Mouse (Mus musculus) limb, embryonic 14.5 days (tissue): Measurements from ENCODE around the gene Col23a1. TPM values are rescaled to one million over a fixed set of nuclear protein-coding genes. Genes with fewer than 3 reads are reported as not detected.

Source experiments
- ATAC-seq: fragments of 200-750 bp; cut with Nextera tagmentation; 2 replicates; pipeline ENCODE4 v1.8.0; 2017; ENCODE audit warnings: low read depth, moderate number of reproducible peaks, moderate TSS enrichment; ENCODE audit not compliant: low FRiP score
- DNase-seq: peaks from one replicate; pipeline ENCODE4 v3.0.0-alpha.2; 2015; ENCODE audit warnings: low spot score
- H3K27ac ChIP-seq: fragments of 300-500 bp; sonication (generic); replicated peaks from 2 replicates; pipeline ENCODE4 v1.5.1; 2014; ENCODE audit warnings: low read depth, mild to moderate bottlenecking, low read length, moderate library complexity, mixed read lengths
- H3K27me3 ChIP-seq: fragments of 300-500 bp; sonication (generic); 2 replicates; pipeline ENCODE4 v1.6.1; 2014; ENCODE audit warnings: low read length, mixed read lengths; ENCODE audit not compliant: control insufficient read depth, insufficient read depth
- H3K36me3 ChIP-seq: fragments of 300-500 bp; sonication (generic); 2 replicates; pipeline ENCODE4 v1.6.1; 2014; ENCODE audit warnings: mild to moderate bottlenecking, low read length, moderate library complexity, mixed read lengths; ENCODE audit not compliant: control insufficient read depth, insufficient read depth
- H3K4me1 ChIP-seq: fragments of 300-500 bp; sonication (generic); 2 replicates; pipeline ENCODE4 v1.6.1; 2014; ENCODE audit warnings: antibody characterized with exemption, low read length, mixed read lengths; ENCODE audit not compliant: control insufficient read depth, insufficient read depth
- H3K4me2 ChIP-seq: fragments of 300-500 bp; sonication (generic); replicated peaks from 2 replicates; pipeline ENCODE4 v1.6.1; 2014; ENCODE audit warnings: low read depth, mild to moderate bottlenecking, low read length, moderate library complexity; ENCODE audit not compliant: severe bottlenecking
- H3K4me3 ChIP-seq: fragments of 300-500 bp; sonication (generic); replicated peaks from 2 replicates; pipeline ENCODE4 v1.5.1; 2014; ENCODE audit warnings: low read length
- H3K9ac ChIP-seq: fragments of 300-500 bp; sonication (generic); 2 replicates; pipeline ENCODE4 v1.6.1; 2014; ENCODE audit warnings: mild to moderate bottlenecking, low read depth, low read length, moderate library complexity; ENCODE audit not compliant: severe bottlenecking
- H3K9me3 ChIP-seq: fragments of 300-500 bp; sonication (generic); 2 replicates; pipeline ENCODE4 v1.6.1; 2016; ENCODE audit warnings: low read length; ENCODE audit not compliant: control insufficient read depth
- POLR2A ChIP-seq: fragments of 200-500 bp; IDR thresholded peaks from 2 replicates; pipeline ENCODE4 v1.8.0; 2012; ENCODE audit warnings: inconsistent platforms, mild to moderate bottlenecking, moderate library complexity, borderline replicate concordance; ENCODE audit not compliant: insufficient read depth, insufficient read length; ENCODE audit errors: extremely low read depth
- WGBS: fragments of 180-500 bp; shearing (Covaris S2); extraction: QIAGEN DNeasy Blood & Tissue Kit; methylation state at CpG from one replicate; pipeline ENCODE4 v1.1.7; 2014; 5-methylcytosine and 5-hydroxymethylcytosine counted together
- polyA plus RNA-seq, 2 experiments: library from polyadenylated mRNA; depleted of rRNA in 1 of 2; stranded (reverse) in 1 of 2; unstranded in 1 of 2; fragments of >200 nt; fragmentation: Nextera tagmentation in 1 of 2; extraction: Ambion mirVana in 1 of 2; gene quantifications; 2 replicates each; pipeline versions ENCODE4 v1.2.1 to v1.2.3; 2012 to 2014

The Col23a1 gene
- polyA plus RNA-seq, 2 experiments, result 28.0 to 29.4 TPM

DNA sequence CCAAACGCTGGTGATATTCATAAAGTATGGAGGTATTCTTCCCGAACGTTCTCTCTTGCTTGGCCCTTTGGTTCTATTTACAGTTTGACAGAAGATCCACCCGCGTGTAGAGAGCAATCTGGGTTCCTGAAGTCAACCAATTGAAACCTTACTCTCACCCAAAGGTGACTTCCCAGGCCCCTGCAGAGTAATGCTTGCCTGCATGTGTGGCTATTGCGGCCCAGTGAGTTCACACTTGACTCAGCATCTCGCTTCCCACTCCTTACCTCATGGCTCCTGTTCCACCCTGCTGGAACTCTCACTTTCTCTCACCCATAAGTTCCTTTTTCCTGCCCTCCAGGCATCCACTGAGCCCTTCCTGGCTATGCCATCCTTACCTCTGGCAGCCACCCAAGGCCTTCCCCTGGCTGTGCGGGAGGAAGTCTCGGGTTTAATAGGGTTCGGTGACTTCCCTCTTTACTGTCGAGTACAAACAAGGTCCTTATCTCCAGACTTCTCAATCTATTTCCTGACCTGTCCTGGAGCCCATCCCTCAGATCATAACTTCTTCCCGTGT lies 38.7 kb downstream of the Col23a1 start:
- ATAC-seq (no peak), DNase-seq (no peak)
- Histone ChIP-seq H3K4me3 (no peak overlapping the region), H3K36me3 (no peaks in the 10 kb centered on the region), H3K4me2 (no peak overlapping the region), H3K9me3 (no peaks in the 10 kb centered on the region), H3K4me1 (peaks cover 4% of the 10 kb centered on the region; the same call in 1 of the 2 replicates), H3K27me3 (no peaks in the 10 kb centered on the region), H3K9ac (no peak overlapping the region), H3K27ac (no peak overlapping the region)
- TF ChIP-seq POLR2A, result no peak
- 77% methylated on average over 12 of the region's 12 CpGs for WGBS

DNA sequence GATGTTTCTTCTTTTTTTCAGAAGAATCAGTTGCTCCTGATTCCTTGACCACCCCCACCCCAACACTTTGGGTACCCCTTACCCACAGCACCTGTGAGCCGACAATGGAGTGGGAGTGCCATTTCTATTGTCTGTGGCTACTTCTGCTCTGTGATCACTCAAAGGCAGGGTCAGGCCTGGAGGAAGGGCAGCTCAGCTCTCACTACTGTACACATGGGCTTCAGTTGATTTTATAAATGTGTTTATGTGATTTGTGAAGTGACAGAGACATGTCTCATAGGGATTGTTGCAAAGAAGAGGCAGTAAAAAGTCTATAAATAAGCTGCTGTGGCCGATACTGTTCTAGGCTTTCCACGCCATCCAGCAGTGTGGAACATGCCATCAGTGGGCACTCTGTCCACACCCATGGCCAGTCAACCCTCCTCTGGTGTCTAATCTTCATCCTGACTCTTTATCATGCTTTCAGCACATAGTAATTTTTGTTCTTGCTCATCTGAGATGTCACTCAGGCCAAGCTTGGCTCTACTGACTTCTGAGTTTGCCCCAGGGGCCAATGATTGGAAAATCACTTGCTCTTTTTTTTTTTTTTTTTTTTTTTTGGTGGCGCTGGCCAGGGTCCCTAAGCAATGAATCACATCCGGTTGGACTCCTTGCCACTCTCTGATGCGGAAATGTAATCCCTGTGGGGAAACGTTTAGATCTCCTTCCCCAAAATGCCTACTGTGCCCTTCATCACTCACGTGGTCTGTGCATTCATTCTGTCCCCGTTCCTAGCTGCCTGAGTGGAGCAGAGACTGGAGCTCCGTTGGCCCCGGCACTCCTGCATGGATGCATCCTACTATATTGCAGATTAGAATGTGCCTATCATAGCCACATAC lies 40.4 kb downstream of the Col23a1 start:
- 75% methylated on average over 11 of the region's 11 CpGs for WGBS
- no peaks in the 10 kb centered on the region for H3K36me3 ChIP-seq
- no peak overlapping the region for H3K4me2 ChIP-seq
- no peaks in the 10 kb centered on the region for H3K27me3 ChIP-seq
- ATAC-seq (no peak), DNase-seq (no peak)
- no peak overlapping the region for H3K9ac ChIP-seq
- H3K27ac ChIP-seq, result no peak overlapping the region
- TF ChIP-seq POLR2A, result no peak
- H3K4me3 ChIP-seq, result no peak overlapping the region
- peaks cover 4% of the 10 kb centered on the region; the same call in 1 of the 2 replicates for H3K4me1 ChIP-seq
- no peaks in the 10 kb centered on the region for H3K9me3 ChIP-seq

DNA sequence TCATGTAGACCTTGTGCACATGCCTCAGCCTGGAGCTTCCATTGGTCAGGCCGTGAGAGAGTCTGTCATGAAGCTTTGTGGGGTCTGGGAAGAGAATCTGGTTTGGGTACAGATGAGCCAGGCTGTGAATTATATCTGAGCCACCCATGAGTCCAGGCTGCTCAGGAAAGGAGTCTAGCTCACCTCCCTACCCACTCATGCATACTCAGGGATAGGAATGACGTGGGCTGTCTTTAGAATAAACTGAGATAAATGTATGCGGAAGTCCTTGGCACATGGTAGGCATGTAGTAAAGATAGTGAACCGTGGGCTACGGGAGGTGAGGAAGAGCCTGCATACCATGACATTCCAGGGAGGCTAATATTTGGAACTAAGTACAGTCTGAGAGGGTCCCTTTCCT lies 44.3 kb downstream of the Col23a1 start:
- Histone ChIP-seq H3K36me3 (no peaks in the 10 kb centered on the region), H3K9ac (no peak overlapping the region), H3K4me3 (no peak overlapping the region), H3K27ac (no peak overlapping the region), H3K4me2 (no peak overlapping the region), H3K27me3 (no peaks in the 10 kb centered on the region), H3K4me1 (peaks cover 21% of the 10 kb centered on the region), H3K9me3 (no peaks in the 10 kb centered on the region)
- no peak for ATAC-seq
- DNase-seq, result no peak
- 83% methylated on average over 5 of the region's 5 CpGs for WGBS
- no peak for TF ChIP-seq POLR2A

DNA sequence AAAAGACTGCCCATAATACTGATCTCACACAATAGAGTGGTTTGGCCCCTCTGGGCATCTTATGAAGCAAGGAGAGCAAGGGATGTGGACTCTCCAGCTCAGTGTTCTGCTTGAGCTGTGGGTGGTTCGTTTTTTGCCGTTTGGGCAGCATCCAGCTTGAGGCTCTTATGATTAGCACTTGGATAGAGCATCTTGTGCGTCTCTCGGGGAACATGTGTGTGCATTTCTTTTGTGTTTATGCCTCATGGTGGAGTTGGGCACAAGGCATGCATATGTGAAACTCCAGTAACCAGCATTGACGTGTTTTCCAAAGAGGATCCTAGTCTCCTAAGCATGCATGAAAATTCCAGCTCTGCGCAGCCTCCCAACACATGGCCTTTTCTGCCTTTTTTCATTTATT lies 47.9 kb downstream of the Col23a1 start:
- no peak overlapping the region for H3K9ac ChIP-seq
- no peak overlapping the region for H3K4me2 ChIP-seq
- no peak overlapping the region for H3K27ac ChIP-seq
- no peak overlapping the region for H3K4me3 ChIP-seq
- no peaks in the 10 kb centered on the region for H3K27me3 ChIP-seq
- H3K4me1 ChIP-seq, result peaks cover 17% of the 10 kb centered on the region
- no peak for DNase-seq
- TF ChIP-seq POLR2A, result no peak
- WGBS, result 72% methylated on average over 6 of the region's 6 CpGs
- no peak for ATAC-seq
- no peaks in the 10 kb centered on the region for H3K9me3 ChIP-seq
- no peaks in the 10 kb centered on the region for H3K36me3 ChIP-seq

DNA sequence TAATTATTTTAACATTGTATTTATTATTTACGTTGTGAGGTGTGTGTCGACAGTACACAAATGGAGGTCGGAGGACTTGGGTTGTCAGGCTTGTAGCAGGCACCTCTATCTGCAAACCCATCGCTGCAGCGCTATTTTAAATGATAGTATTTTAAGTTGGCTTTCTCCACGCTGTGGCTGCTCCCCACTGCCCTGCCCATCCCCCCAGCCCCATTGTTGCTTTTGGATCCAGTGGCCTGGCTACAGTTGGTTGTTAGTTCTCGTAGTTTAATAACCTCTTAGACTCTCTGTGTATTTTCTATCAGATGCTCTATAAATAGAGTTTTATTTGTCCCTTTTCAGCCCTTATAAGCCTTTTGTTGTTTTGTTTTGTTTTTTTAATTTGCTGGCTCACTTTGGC lies 48.7 kb downstream of the Col23a1 start:
- Histone ChIP-seq H3K4me1 (peaks cover 21% of the 10 kb centered on the region), H3K4me3 (no peak overlapping the region), H3K27me3 (no peaks in the 10 kb centered on the region), H3K36me3 (no peaks in the 10 kb centered on the region), H3K27ac (no peak overlapping the region), H3K9ac (no peak overlapping the region), H3K4me2 (no peak overlapping the region), H3K9me3 (no peaks in the 10 kb centered on the region)
- DNase-seq (no peak), ATAC-seq (no peak)
- WGBS, result 63% methylated on average over 7 of the region's 7 CpGs
- TF ChIP-seq POLR2A, result no peak
